Mouse (Mus musculus) hindbrain, embryonic 16.5 days (tissue): ENCODE results near the gene Aldh1b1. TPM values are rescaled to one million over a fixed set of nuclear protein-coding genes. Genes with fewer than 3 reads are reported as not detected.

Experiments used
- ATAC-seq: fragments of 200-750 bp; cut with Nextera tagmentation; 2 replicates; pipeline ENCODE4 v1.8.0; 2017; ENCODE audit warnings: moderate TSS enrichment, moderate library complexity
- H3K27ac ChIP-seq: fragments of 300-500 bp; sonication (generic); 2 replicates; pipeline ENCODE4 v1.5.1; 2014; ENCODE audit warnings: low read depth, mild to moderate bottlenecking, control low read depth, low read length, moderate library complexity
- H3K27me3 ChIP-seq: fragments of 300-500 bp; sonication (generic); replicated peaks from 2 replicates; pipeline ENCODE4 v1.6.1; 2014; ENCODE audit warnings: low read length; ENCODE audit not compliant: control insufficient read depth, insufficient read depth
- H3K36me3 ChIP-seq: fragments of 300-500 bp; sonication (generic); 2 replicates; pipeline ENCODE4 v1.6.1; 2014; ENCODE audit warnings: mild to moderate bottlenecking, low read length, moderate library complexity, mixed read lengths; ENCODE audit not compliant: control insufficient read depth, insufficient read depth
- H3K4me1 ChIP-seq: fragments of 300-500 bp; sonication (generic); 2 replicates; pipeline ENCODE4 v1.6.1; 2014; ENCODE audit warnings: low read depth, low read length; ENCODE audit not compliant: control insufficient read depth, insufficient read depth
- H3K4me2 ChIP-seq: fragments of 300-500 bp; sonication (generic); 2 replicates; pipeline ENCODE4 v1.6.1; 2014; ENCODE audit warnings: mild to moderate bottlenecking, low read length, control low read depth, moderate library complexity
- H3K4me3 ChIP-seq: fragments of 300-500 bp; sonication (generic); 2 replicates; pipeline ENCODE4 v1.5.1; 2014; ENCODE audit warnings: mild to moderate bottlenecking, low read length, control low read depth, moderate library complexity
- H3K9ac ChIP-seq: fragments of 300-500 bp; sonication (generic); 2 replicates; pipeline ENCODE4 v1.6.1; 2014; ENCODE audit warnings: low read depth, mild to moderate bottlenecking, control low read depth, low read length, moderate library complexity
- H3K9me3 ChIP-seq: fragments of 300-500 bp; sonication (generic); 2 replicates; pipeline ENCODE4 v1.6.1; 2014; ENCODE audit warnings: mild to moderate bottlenecking, low read length, moderate library complexity; ENCODE audit not compliant: control insufficient read depth
- WGBS: fragments of 180-500 bp; shearing (Covaris S2); extraction: QIAGEN DNeasy Blood & Tissue Kit; methylation state at CpG from one replicate; pipeline ENCODE4 v1.1.7; 2014; 5-methylcytosine and 5-hydroxymethylcytosine counted together
- polyA plus RNA-seq: library from polyadenylated mRNA; unstranded; fragments of >200 nt; fragmentation: Nextera tagmentation; extraction: Ambion mirVana; gene quantifications from 2 replicates; pipeline ENCODE4 v1.2.1, GENCODE M21; 2015

Gene Aldh1b1
- polyA plus RNA-seq, 1 experiment from 2014 or later, result 22.5 TPM

DNA sequence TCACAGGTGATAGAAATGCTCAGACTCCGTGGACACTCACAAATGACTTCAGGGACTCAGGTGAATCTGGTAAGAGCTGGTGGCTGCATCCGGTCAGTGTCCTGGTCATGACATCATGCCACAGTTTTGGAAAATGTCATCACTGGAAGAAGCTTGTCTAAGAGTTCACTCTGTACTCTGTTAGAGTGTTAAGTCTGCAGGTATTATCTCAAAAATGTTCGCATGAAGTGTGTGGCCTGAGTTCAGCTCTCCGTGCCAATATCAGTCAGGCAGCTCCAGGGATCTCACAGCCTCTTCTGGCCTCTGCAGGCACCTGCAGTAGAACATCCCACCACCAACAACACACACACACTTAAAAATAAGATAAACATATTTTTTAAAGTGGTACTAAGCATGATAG lies 36.2 kb upstream of the Aldh1b1 start:
- Histone ChIP-seq H3K4me3 (no peak overlapping the region), H3K36me3 (no peaks in the 10 kb centered on the region), H3K27me3 (no peaks in the 10 kb centered on the region), H3K4me2 (no peak overlapping the region), H3K9me3 (no peaks in the 10 kb centered on the region), H3K4me1 (peaks cover 35% of the 10 kb centered on the region), H3K9ac (no peak overlapping the region), H3K27ac (no peak overlapping the region)
- ATAC-seq, result no peak
- WGBS, result 90% methylated on average over 4 of the region's 4 CpGs

DNA sequence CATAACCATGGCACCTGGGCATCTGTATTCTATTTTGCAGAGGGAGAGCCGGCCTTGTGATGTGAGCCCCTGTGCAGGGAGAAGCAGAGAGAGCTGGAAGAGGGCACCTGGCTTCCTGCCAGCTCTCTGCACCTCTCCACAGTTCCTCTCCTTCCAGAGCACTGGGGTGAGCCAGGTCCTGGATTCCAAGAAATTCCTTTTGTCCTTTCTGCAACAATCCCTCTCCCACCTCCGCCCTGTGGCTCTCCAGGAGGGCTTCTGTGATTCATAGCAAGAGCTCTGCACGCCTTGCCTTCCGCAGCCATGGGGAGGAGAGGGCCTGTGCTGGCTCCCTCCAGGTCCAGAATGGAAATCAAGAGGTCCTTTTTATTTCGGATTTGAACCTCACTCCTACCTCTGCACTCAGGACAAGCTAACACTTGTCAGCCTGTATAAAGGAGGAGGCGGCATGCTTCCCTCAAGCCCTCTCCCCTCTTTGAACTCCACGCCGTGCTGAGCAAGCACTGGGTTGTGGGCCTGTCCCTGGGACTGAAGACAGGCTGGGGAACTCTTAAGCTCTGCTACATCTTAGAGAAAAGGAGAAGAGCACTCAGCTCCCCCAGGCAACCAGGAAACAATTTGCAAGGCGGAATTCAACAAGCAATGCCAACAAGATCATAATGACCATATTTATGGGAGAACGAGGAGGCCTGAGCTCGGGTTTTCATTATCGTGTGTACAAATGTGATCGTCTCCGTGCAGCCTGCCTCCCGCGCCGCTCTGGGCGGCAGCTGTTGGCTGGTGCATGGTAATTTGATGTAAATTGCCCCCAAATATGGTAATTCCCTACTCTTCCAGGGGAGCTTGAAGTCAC lies 35.3 kb upstream of the Aldh1b1 start:
- Histone ChIP-seq H3K36me3 (no peaks in the 10 kb centered on the region), H3K9ac (peak overlapping the region; percentile 24; the same call in 1 of the 2 replicates), H3K4me3 (no peak overlapping the region), H3K4me1 (peaks cover 32% of the 10 kb centered on the region), H3K4me2 (peak overlapping the region; percentile 29), H3K27me3 (no peaks in the 10 kb centered on the region), H3K9me3 (no peaks in the 10 kb centered on the region), H3K27ac (peak overlapping the region; percentile 48)
- ATAC-seq, result peak; percentile 46; the same call in 1 of the 2 replicates
- 6% methylated on average over 17 of the region's 18 CpGs for WGBS

DNA sequence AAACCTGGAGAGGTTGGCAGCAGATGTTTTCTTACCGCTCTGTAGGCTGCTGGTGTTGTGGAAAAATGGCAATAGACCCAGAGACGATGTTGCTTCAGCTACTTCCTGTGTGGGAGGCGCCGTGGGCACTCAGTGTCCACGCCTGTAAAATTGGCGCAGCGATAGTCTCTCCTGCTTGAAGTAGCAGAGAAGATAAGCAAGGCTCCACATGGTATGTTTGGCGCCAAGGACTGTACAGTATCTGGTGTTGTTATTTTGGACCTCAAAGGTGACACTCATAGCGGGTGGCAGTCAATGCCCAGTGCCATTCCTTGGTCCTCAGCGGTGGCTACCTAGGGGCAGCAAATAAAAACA lies 34.7 kb upstream of the Aldh1b1 start:
- H3K36me3 ChIP-seq, result no peaks in the 10 kb centered on the region
- H3K9me3 ChIP-seq, result no peaks in the 10 kb centered on the region
- no peak overlapping the region for H3K9ac ChIP-seq
- H3K4me2 ChIP-seq, result peak overlapping the region; percentile 29
- no peaks in the 10 kb centered on the region for H3K27me3 ChIP-seq
- WGBS, result 14% methylated on average over 10 of the region's 10 CpGs
- peak overlapping the region; percentile 46 for H3K27ac ChIP-seq
- peaks cover 32% of the 10 kb centered on the region for H3K4me1 ChIP-seq
- no peak overlapping the region for H3K4me3 ChIP-seq
- ATAC-seq, result no peak

DNA sequence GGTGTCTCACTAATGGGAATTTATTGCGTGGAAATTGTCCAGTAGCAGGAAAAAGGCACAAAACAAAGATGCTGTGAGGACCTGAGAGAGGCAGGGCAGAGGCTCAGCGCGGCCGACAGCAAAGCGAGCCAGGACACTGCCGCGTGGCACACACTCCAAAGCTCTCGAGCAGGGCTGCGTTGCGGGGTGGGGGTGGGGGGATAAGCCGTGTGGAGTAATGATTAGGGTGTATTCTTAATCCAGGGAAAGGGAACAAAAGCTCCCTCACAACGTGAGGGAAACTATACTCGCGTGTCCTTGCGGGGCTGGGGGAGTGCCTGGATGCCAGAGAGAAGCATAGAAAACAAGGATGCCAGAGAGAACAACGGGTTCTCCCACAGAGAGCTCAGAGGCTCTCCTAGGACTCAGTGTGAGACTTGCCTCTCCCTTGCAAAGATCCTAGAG lies 33.7 kb upstream of the Aldh1b1 start:
- 0 out of 2 replicates have a peak, but pooled peaks have one; percentile 21 for ATAC-seq
- no peak overlapping the region for H3K4me3 ChIP-seq
- peaks cover 32% of the 10 kb centered on the region for H3K4me1 ChIP-seq
- no peaks in the 10 kb centered on the region for H3K36me3 ChIP-seq
- 0 out of 2 replicates have a peak overlapping the region, but pooled peaks have one; percentile 3 for H3K27ac ChIP-seq
- H3K4me2 ChIP-seq, result peak overlapping the region; percentile 30
- WGBS, result 3% methylated on average over 16 of the region's 16 CpGs
- H3K9ac ChIP-seq, result peak overlapping the region; percentile 37; the same call in 1 of the 2 replicates
- no peaks in the 10 kb centered on the region for H3K27me3 ChIP-seq
- H3K9me3 ChIP-seq, result no peaks in the 10 kb centered on the region

DNA sequence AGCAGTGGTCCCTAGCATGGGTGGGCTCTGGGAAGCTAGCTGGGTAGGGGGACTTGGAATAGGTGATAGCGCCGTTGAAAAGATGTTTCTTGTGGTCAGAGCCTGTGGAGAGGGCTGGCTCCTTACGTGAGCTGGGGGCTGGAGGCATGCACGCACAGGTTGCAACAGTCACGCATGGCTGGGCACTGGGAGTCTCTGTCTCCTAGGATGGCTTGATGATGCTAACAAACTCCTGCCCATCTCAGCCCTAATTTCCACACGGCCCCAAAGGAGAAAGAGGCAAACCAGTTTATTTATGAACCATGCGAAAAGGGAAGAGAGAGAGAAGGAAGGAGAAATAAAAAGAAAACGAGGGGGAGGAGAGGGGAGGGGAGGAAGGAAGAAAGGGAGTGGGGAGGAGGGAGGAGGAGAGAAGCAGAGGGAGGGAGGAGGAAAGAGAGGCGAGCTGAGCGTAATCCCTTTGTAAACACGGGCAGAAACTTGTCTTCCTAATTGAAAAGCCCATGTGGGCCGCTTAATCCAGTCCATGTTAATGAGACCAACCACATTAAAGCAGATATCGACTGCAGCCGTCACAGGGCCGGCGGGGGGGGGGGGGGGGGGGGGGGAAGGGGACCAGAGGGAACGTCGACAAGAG lies 33.1 kb upstream of the Aldh1b1 start:
- WGBS, result 2% methylated on average over 10 of the region's 18 CpGs
- H3K9ac ChIP-seq, result peak overlapping the region; percentile 37; the same call in 1 of the 2 replicates
- H3K4me2 ChIP-seq, result peak overlapping the region; percentile 30
- H3K27me3 ChIP-seq, result no peaks in the 10 kb centered on the region
- no peaks in the 10 kb centered on the region for H3K9me3 ChIP-seq
- ATAC-seq, result 0 out of 2 replicates have a peak, but pooled peaks have one; percentile 22
- H3K27ac ChIP-seq, result peak overlapping the region; percentile 3; the same call in 1 of the 2 replicates
- no peak overlapping the region for H3K4me3 ChIP-seq
- H3K4me1 ChIP-seq, result peaks cover 36% of the 10 kb centered on the region
- H3K36me3 ChIP-seq, result no peaks in the 10 kb centered on the region

DNA sequence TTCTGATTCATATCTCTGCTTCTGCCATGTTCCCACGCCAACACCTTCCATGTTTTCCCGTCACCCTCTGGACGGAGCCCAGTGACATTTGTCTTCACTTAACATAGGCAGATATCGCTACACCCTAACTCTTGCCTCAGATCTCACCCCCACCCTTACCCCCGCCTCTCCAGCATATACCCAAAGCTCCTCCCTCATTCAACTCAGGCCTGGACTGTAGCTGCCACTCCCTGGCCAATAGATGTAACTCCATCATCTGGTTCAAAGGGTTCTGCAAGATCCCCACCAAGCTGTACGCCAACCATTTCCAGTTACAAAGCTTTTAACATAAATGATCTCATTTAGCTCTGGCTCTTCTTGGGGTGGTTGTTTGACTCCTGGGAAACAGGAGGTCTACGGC lies 32.0 kb upstream of the Aldh1b1 start:
- ATAC-seq, result no peak
- H3K27ac ChIP-seq, result no peak overlapping the region
- no peaks in the 10 kb centered on the region for H3K27me3 ChIP-seq
- 81% methylated on average over 7 of the region's 7 CpGs for WGBS
- no peaks in the 10 kb centered on the region for H3K36me3 ChIP-seq
- H3K4me1 ChIP-seq, result peaks cover 43% of the 10 kb centered on the region
- no peak overlapping the region for H3K4me2 ChIP-seq
- no peaks in the 10 kb centered on the region for H3K9me3 ChIP-seq
- H3K4me3 ChIP-seq, result no peak overlapping the region
- H3K9ac ChIP-seq, result no peak overlapping the region

DNA sequence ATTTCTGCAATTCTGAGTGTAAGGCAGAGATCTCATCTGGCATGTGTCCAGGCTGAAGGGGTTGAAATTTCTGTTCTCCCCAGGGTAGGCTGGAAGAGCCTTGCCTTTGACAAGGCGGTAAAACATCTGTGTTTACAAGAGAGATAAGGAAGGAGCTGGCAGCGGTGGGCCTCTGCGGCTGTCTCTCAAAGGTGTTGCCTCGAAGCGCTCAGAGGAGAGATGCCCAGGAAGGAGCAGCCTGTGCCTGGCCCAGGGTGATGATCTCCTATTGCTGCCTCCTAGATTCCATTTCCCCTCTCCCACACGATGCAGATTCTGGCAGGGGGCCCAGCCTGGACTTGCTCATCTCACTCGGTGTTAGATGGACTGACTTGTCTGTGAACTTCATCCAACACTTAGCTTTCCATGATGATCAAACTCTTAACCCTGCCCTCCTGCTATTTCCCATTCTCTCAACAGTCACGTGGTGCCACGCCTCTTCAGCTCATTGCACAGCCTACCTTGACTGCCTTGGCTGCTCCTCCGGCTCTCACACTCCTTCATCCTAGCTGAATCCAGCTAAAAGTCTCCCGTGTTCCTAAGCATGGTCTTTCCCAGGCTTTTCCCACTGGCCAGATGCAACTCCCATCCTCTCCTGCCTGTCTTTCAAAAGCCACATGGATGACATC lies 30.8 kb upstream of the Aldh1b1 start:
- Histone ChIP-seq H3K4me2 (no peak overlapping the region), H3K27ac (no peak overlapping the region), H3K36me3 (no peaks in the 10 kb centered on the region), H3K9ac (no peak overlapping the region), H3K4me1 (peaks cover 41% of the 10 kb centered on the region), H3K27me3 (no peaks in the 10 kb centered on the region), H3K9me3 (no peaks in the 10 kb centered on the region), H3K4me3 (no peak overlapping the region)
- no peak for ATAC-seq
- WGBS, result 61% methylated on average over 11 of the region's 11 CpGs

DNA sequence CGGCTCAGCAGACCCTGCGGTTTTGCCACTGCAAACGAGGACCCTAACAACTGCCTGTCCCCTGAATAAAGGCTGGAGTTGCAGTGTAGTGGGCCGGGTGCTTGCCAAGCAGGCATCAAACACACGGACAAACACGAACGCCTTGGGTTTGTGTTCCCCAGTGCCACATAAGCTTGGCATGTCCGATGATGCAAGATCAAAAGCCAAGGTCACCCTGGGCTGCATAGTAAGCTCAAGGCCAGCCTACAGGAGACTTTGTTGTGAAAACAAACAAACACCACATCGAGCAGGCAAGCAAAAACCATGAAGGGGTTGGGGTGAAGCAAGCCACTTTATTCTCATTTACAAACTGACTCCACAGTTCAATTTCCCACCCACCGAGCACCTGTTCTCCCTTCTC lies 29.7 kb upstream of the Aldh1b1 start:
- no peak overlapping the region for H3K27ac ChIP-seq
- WGBS, result 38% methylated on average over 10 of the region's 10 CpGs
- no peaks in the 10 kb centered on the region for H3K27me3 ChIP-seq
- H3K4me3 ChIP-seq, result no peak overlapping the region
- H3K9ac ChIP-seq, result no peak overlapping the region
- H3K36me3 ChIP-seq, result no peaks in the 10 kb centered on the region
- H3K9me3 ChIP-seq, result no peaks in the 10 kb centered on the region
- H3K4me1 ChIP-seq, result peaks cover 30% of the 10 kb centered on the region
- ATAC-seq, result no peak
- no peak overlapping the region for H3K4me2 ChIP-seq
